Mouse (Mus musculus) erythroblast, embryonic 14.5 days (primary cell): ENCODE measurements around the gene Homer1.

Experiments
- GATA1 ChIP-seq: IDR thresholded peaks from 2 replicates; pipeline ENCODE4 v1.6.1; 2012; ENCODE audit warnings: low read length, inconsistent platforms, mixed read lengths
- TAL1 ChIP-seq: IDR thresholded peaks from 3 replicates; pipeline ENCODE4 v1.6.1; 2012; ENCODE audit warnings: low read length, inconsistent platforms, mixed read lengths

DNA sequence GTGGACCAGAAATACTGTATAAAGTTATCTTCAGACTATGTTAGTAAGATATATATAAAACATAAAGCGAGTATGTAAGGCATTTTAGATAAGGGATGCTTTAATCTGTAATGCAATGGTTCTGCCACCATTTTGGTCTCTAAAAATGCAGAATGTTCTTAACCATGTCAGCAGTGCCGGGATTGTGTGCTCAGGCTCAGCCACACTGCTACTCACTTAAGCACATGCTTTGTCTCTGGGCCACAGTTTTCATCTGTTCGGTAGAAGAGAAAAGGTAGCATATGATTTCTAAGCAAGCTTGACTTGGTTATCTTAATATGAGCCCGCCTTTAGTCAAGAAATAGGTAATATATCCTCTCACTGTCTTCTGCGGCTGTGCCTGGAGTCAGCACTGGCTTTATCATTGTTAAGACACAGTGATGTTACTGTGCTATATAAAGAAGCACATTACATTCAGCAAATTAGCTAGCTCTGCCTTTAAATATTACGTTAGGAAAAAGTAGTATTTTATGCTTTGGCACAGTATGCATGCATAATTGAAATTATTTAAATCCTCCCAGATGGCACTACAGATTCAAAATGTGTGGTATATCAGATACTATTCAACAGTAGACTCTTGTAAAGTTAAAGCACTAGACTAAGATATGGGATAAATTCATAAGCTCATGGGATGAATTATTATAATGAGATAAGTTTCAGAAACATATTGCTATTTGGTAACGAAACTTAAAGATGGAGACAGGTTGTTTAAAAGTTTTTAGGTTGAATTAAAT, 69.6 kb downstream of the Homer1 start:
- TF ChIP-seq TAL1 (no peak), GATA1 (no peak)
